In genomic region chr3:88627114-88627513, GRCm38 (mm10) we compare ENCODE assay signal across 16 mouse cellular contexts. TPM values are rescaled to one million over a fixed set of nuclear protein-coding genes. Genes with fewer than 3 reads are reported as not detected.
DNase-seq lines count a peak whose midpoint lies in the region; ATAC-seq and TF ChIP-seq lines count a peak whose summit lies in the region.
"Had no signal": no experiment of that assay in that cellular context is flagged by ENCODE, and none has a peak within 500 bp of the region (broad histone marks: within the 10 kb centered on the region; RNA-seq: fewer than 3 reads in every experiment).

No protein-coding gene starts in this region.

- H3K9ac ChIP-seq in forebrain, embryonic 13.5 days: no peak overlapping the region
- H3K9ac ChIP-seq in forebrain, embryonic 12.5 days: no peak overlapping the region; the same call in 1 of the 2 replicates
- 0 out of 2 replicates have a peak overlapping the region, but pooled peaks have one; percentile 17 for H3K9ac ChIP-seq in kidney, embryonic 16.5 days (replicated peaks; ENCODE audit: low read length)
- no peak overlapping the region for H3K9ac ChIP-seq in liver, embryonic 12.5 days

- peaks cover 65% of the 10 kb centered on the region for H3K4me1 ChIP-seq in forebrain, embryonic 13.5 days
- peaks cover 44% of the 10 kb centered on the region for H3K4me1 ChIP-seq in forebrain, embryonic 12.5 days
- peaks cover 54% of the 10 kb centered on the region for H3K4me1 ChIP-seq in kidney, embryonic 16.5 days (ENCODE audit: insufficient read depth, low read length)
- H3K4me1 ChIP-seq in G1E (ENCODE audit: insufficient read depth, low read depth, low read length): peaks cover 90% of the 10 kb centered on the region
- H3K4me1 ChIP-seq in liver, embryonic 12.5 days: peaks cover 97% of the 10 kb centered on the region

- peaks cover 49% of the 10 kb centered on the region for H3K36me3 ChIP-seq in forebrain, embryonic 13.5 days (ENCODE audit: poor library complexity, severe bottlenecking)
- peaks cover 53% of the 10 kb centered on the region for H3K36me3 ChIP-seq in forebrain, embryonic 12.5 days (replicated peaks)
- peaks cover 23% of the 10 kb centered on the region for H3K36me3 ChIP-seq in kidney, embryonic 16.5 days (ENCODE audit: insufficient read depth, low read length)
- peaks cover 86% of the 10 kb centered on the region for H3K36me3 ChIP-seq in G1E (replicated peaks)
- H3K36me3 ChIP-seq in liver, embryonic 12.5 days: peaks cover 44% of the 10 kb centered on the region

- no peak overlapping the region for H3K4me3 ChIP-seq in forebrain, embryonic 13.5 days
- H3K4me3 ChIP-seq in forebrain, embryonic 12.5 days (replicated peaks): no peak overlapping the region
- H3K4me3 ChIP-seq in kidney, embryonic 16.5 days (ENCODE audit: low read length): no peak overlapping the region
- no peak overlapping the region; the same call in 1 of the 2 replicates for H3K4me3 ChIP-seq in G1E (ENCODE audit: low read depth, low read length)
- H3K4me3 ChIP-seq in liver, embryonic 12.5 days: no peak overlapping the region

- WGBS in forebrain, embryonic 13.5 days: 74% methylated on average over 4 of the region's 4 CpGs
- WGBS in forebrain, embryonic 12.5 days: 77% methylated on average over 4 of the region's 4 CpGs
- 44% methylated on average over 4 of the region's 4 CpGs for WGBS in kidney, embryonic 16.5 days
- WGBS in liver, embryonic 12.5 days (ENCODE audit: insufficient replicate concordance): 12% methylated on average over 4 of the region's 4 CpGs

- H3K4me2 ChIP-seq in forebrain, embryonic 13.5 days: peak overlapping the region; percentile 81; the same call in 1 of the 2 replicates
- H3K4me2 ChIP-seq in forebrain, embryonic 12.5 days: no peak overlapping the region
- no peak overlapping the region for H3K4me2 ChIP-seq in kidney, embryonic 16.5 days (replicated peaks; ENCODE audit: low read depth, low read length)
- H3K4me2 ChIP-seq in liver, embryonic 12.5 days: peak overlapping the region; percentile 26

- no peaks in the 10 kb centered on the region for H3K27me3 ChIP-seq in forebrain, embryonic 13.5 days
- H3K27me3 ChIP-seq in forebrain, embryonic 12.5 days: no peaks in the 10 kb centered on the region
- no peaks in the 10 kb centered on the region for H3K27me3 ChIP-seq in kidney, embryonic 16.5 days (ENCODE audit: insufficient read depth, low read length)
- H3K27me3 ChIP-seq in G1E (ENCODE audit: insufficient read depth, low read length): no peaks in the 10 kb centered on the region
- H3K27me3 ChIP-seq in liver, embryonic 12.5 days (replicated peaks): no peaks in the 10 kb centered on the region

- TF ChIP-seq CTCF in G1E (IDR thresholded peaks at IDR 0.05; ENCODE audit: low read depth, low read length): no peak

- no peak for DNase-seq in kidney, adult 11 months
- DNase-seq in G1E (ENCODE audit: low spot score): peak; percentile 65
- no peak for DNase-seq in frontal cortex, adult 2 months (ENCODE audit: extremely low spot score in 1 of 2, low spot score in 1 of 2)
- DNase-seq: cerebellum, postnatal 36 days; gastrocnemius, postnatal 14 days; left cerebral cortex, postnatal 4 days had no signal

- no peak overlapping the region for H3K27ac ChIP-seq in forebrain, embryonic 13.5 days
- no peak overlapping the region for H3K27ac ChIP-seq in forebrain, embryonic 12.5 days
- peak overlapping the region; percentile 17; the same call in 1 of the 2 replicates for H3K27ac ChIP-seq in kidney, embryonic 16.5 days (ENCODE audit: low read length)
- H3K27ac ChIP-seq in liver, embryonic 12.5 days: peak overlapping the region; percentile 8

- H3K9me3 ChIP-seq in forebrain, embryonic 13.5 days (replicated peaks): no peaks in the 10 kb centered on the region
- no peaks in the 10 kb centered on the region for H3K9me3 ChIP-seq in forebrain, embryonic 12.5 days
- no peaks in the 10 kb centered on the region for H3K9me3 ChIP-seq in kidney, embryonic 16.5 days (ENCODE audit: low read length)
- H3K9me3 ChIP-seq in G1E (replicated peaks): no peaks in the 10 kb centered on the region
- H3K9me3 ChIP-seq in liver, embryonic 12.5 days (replicated peaks): no peaks in the 10 kb centered on the region
- H3K9me3 ChIP-seq: forebrain, embryonic 10.5 days had no signal

- ATAC-seq in forebrain, embryonic 13.5 days: no peak
- no peak for ATAC-seq in forebrain, embryonic 12.5 days (ENCODE audit: low FRiP score)
- ATAC-seq in kidney, embryonic 16.5 days (ENCODE audit: low FRiP score, low TSS enrichment): peak; percentile 20; the same call in 1 of the 2 replicates
- peak; percentile 16; the same call in 1 of the 2 replicates for ATAC-seq in G1E (ENCODE audit: extremely low read depth, insufficient number of reproducible peaks, low FRiP score, poor library complexity, severe bottlenecking)
- ATAC-seq in liver, embryonic 12.5 days: peak; percentile 81
- ATAC-seq in erythroid progenitor cell, adult 5-6 weeks (replicated peaks; ENCODE audit: low FRiP score, poor library complexity, severe bottlenecking): no peak

RNA-seq across cellular contexts. Expression of gene Arhgef2, which starts 21.3 kb away (rescaled TPM):
- polyA plus RNA-seq in forebrain, embryonic 13.5 days (2015; fragmentation: Nextera tagmentation; extraction: Ambion mirVana): 151 and 162 TPM in 2 replicates
- polyA plus RNA-seq in forebrain, embryonic 12.5 days (2016; fragmentation: Nextera tagmentation; extraction: Ambion mirVana): 146 and 147 TPM in 2 replicates
- polyA plus RNA-seq in kidney, embryonic 16.5 days (2015; fragmentation: Nextera tagmentation; extraction: Ambion mirVana): 103 and 119 TPM in 2 replicates
- total RNA-seq in G1E (2014; fragmentation: Nextera tagmentation) (170 and 181 TPM in 2 replicates), G1E (2017) (64.2 and 66.2 TPM in 2 replicates)
- polyA plus RNA-seq in G1E (2012): 277 and 291 TPM in 2 replicates
- 30.5 and 33.0 TPM in 2 replicates for polyA plus RNA-seq in liver, embryonic 12.5 days (2016; fragmentation: Nextera tagmentation; extraction: Ambion mirVana)
- total RNA-seq in erythroid progenitor cell, adult 5-6 weeks (2015; ENCODE audit: low replicate concordance): 17.7 and 23.9 TPM in 2 replicates
- total RNA-seq in erythroid progenitor cell, adult 5-6 weeks (2017; ENCODE audit: low replicate concordance): 12.7 and 15.7 TPM in 2 replicates
- polyA plus RNA-seq in frontal cortex, adult 2 months (2012; rRNA removed): 185 and 212 TPM in 2 replicates

RNA-seq across cellular contexts. Expression of gene Rxfp4, which starts 25.8 kb away (rescaled TPM):
- not detected in 2 replicates for polyA plus RNA-seq in forebrain, embryonic 13.5 days (2015; fragmentation: Nextera tagmentation; extraction: Ambion mirVana)
- polyA plus RNA-seq in forebrain, embryonic 12.5 days (2016; fragmentation: Nextera tagmentation; extraction: Ambion mirVana): not detected in 2 replicates
- not detected in 2 replicates for polyA plus RNA-seq in kidney, embryonic 16.5 days (2015; fragmentation: Nextera tagmentation; extraction: Ambion mirVana)
- total RNA-seq in G1E (2014; fragmentation: Nextera tagmentation): not detected in 2 replicates
- 0.12 TPM in 1 of 2 replicates, not detected in the other for total RNA-seq in G1E (2017)
- not detected in 2 replicates for polyA plus RNA-seq in G1E (2012)
- polyA plus RNA-seq in liver, embryonic 12.5 days (2016; fragmentation: Nextera tagmentation; extraction: Ambion mirVana): not detected in 2 replicates
- total RNA-seq in erythroid progenitor cell, adult 5-6 weeks (2015; ENCODE audit: low replicate concordance): not detected in 2 replicates
- not detected in 2 replicates for total RNA-seq in erythroid progenitor cell, adult 5-6 weeks (2017; ENCODE audit: low replicate concordance)
- not detected in 2 replicates for polyA plus RNA-seq in frontal cortex, adult 2 months (2012; rRNA removed)
- total RNA-seq: ES-E14; gastrocnemius, postnatal 14 days; hematopoietic stem cell, adult 5-6 weeks; layer of hippocampus, adult 18-20 months; left cerebral cortex, postnatal 4 days had no signal
- polyA plus RNA-seq: forebrain, embryonic 10.5 days; small intestine, adult 2 months had no signal

RNA-seq across cellular contexts. Expression of gene Ssr2, which starts 51.4 kb away (rescaled TPM):
- 139 and 143 TPM in 2 replicates for polyA plus RNA-seq in forebrain, embryonic 13.5 days (2015; fragmentation: Nextera tagmentation; extraction: Ambion mirVana)
- polyA plus RNA-seq in forebrain, embryonic 12.5 days (2016; fragmentation: Nextera tagmentation; extraction: Ambion mirVana): 118 and 135 TPM in 2 replicates
- polyA plus RNA-seq in kidney, embryonic 16.5 days (2015; fragmentation: Nextera tagmentation; extraction: Ambion mirVana): 269 and 323 TPM in 2 replicates
- total RNA-seq in G1E (2014; fragmentation: Nextera tagmentation): 269 and 289 TPM in 2 replicates
- 132 and 134 TPM in 2 replicates for total RNA-seq in G1E (2017)
- polyA plus RNA-seq in G1E (2012): 123 and 280 TPM in 2 replicates
- 172 and 177 TPM in 2 replicates for polyA plus RNA-seq in liver, embryonic 12.5 days (2016; fragmentation: Nextera tagmentation; extraction: Ambion mirVana)
- total RNA-seq in erythroid progenitor cell, adult 5-6 weeks (2015; ENCODE audit: low replicate concordance): 97.7 and 101 TPM in 2 replicates
- 23.9 and 50.2 TPM in 2 replicates for total RNA-seq in erythroid progenitor cell, adult 5-6 weeks (2017; ENCODE audit: low replicate concordance)
- 111 and 131 TPM in 2 replicates for polyA plus RNA-seq in frontal cortex, adult 2 months (2012; rRNA removed)

RNA-seq across cellular contexts. Expression of gene Khdc4, which starts 58.5 kb away (rescaled TPM):
- 97.8 and 102 TPM in 2 replicates for polyA plus RNA-seq in forebrain, embryonic 13.5 days (2015; fragmentation: Nextera tagmentation; extraction: Ambion mirVana)
- polyA plus RNA-seq in forebrain, embryonic 12.5 days (2016; fragmentation: Nextera tagmentation; extraction: Ambion mirVana): 117 and 118 TPM in 2 replicates
- 92.2 and 97.3 TPM in 2 replicates for polyA plus RNA-seq in kidney, embryonic 16.5 days (2015; fragmentation: Nextera tagmentation; extraction: Ambion mirVana)
- total RNA-seq in G1E (2014; fragmentation: Nextera tagmentation) (98.1 and 102 TPM in 2 replicates), G1E (2017) (83.9 and 88.8 TPM in 2 replicates)
- polyA plus RNA-seq in G1E (2012): 16.7 and 18.5 TPM in 2 replicates
- 44.1 and 46.4 TPM in 2 replicates for polyA plus RNA-seq in liver, embryonic 12.5 days (2016; fragmentation: Nextera tagmentation; extraction: Ambion mirVana)
- total RNA-seq in erythroid progenitor cell, adult 5-6 weeks (2015; ENCODE audit: low replicate concordance): 56.9 and 69.2 TPM in 2 replicates
- 37.8 and 62.8 TPM in 2 replicates for total RNA-seq in erythroid progenitor cell, adult 5-6 weeks (2017; ENCODE audit: low replicate concordance)
- polyA plus RNA-seq in frontal cortex, adult 2 months (2012; rRNA removed): 75.8 and 82.0 TPM in 2 replicates

Comparison
In these comparisons a context has a peak if more than half of its experiments do, and no peak if none do; other contexts are left out.
1. H3K4me2 ChIP-seq: peak in forebrain, embryonic 13.5 days (single experiment) and liver, embryonic 12.5 days (single experiment); none in forebrain, embryonic 12.5 days (single experiment) and kidney, embryonic 16.5 days (single experiment).
2. ATAC-seq: peak in kidney, embryonic 16.5 days (single experiment), G1E (single experiment) and liver, embryonic 12.5 days (single experiment); none in forebrain, embryonic 13.5 days (single experiment), forebrain, embryonic 12.5 days (single experiment) and erythroid progenitor cell, adult 5-6 weeks (single experiment).
3. H3K27ac ChIP-seq: peak in kidney, embryonic 16.5 days (single experiment) and liver, embryonic 12.5 days (single experiment); none in forebrain, embryonic 13.5 days (single experiment) and forebrain, embryonic 12.5 days (single experiment).